24 mouse cellular contexts compared by ENCODE assay signal in the genomic region with DNA sequence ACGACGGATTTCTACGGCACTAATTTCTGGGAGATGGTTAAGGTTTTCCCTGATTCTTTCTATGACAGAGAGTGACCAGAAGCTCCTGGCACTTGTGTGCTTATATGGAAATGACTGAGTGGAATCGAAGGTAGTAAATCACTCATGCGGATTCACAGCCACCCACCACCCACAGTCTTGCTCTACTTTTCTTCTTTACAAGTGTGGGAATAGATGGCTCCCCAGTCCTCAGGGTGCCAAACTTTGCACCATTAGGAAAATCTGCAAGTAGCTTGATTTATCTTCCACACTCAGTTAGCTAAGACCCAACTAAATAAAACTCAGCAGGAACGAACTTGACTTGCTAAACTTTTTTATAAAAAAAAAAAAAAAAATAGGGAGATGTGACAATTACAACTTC.
"Had no signal": no experiment of that assay in that cellular context is flagged by ENCODE, and none has a peak within 500 bp of the region (broad histone marks: within the 10 kb centered on the region; RNA-seq: fewer than 3 reads in every experiment).

No protein-coding gene starts in this region.

- H3K27ac ChIP-seq: heart, embryonic 10.5 days; hindbrain, embryonic 13.5 days; hindbrain, embryonic 15.5 days; hindbrain, postnatal 0 days; kidney, embryonic 15.5 days; kidney, postnatal 0 days; limb, embryonic 13.5 days; limb, embryonic 15.5 days; liver, embryonic 12.5 days had no signal

- H3K36me3 ChIP-seq: heart, embryonic 10.5 days; heart, embryonic 12.5 days; hindbrain, embryonic 13.5 days; hindbrain, embryonic 15.5 days; kidney, embryonic 15.5 days; limb, embryonic 13.5 days; limb, embryonic 15.5 days; liver, embryonic 12.5 days had no signal

- H3K9ac ChIP-seq: heart, embryonic 12.5 days; hindbrain, embryonic 13.5 days; hindbrain, embryonic 15.5 days; kidney, embryonic 15.5 days; limb, embryonic 13.5 days; limb, embryonic 15.5 days; liver, embryonic 12.5 days had no signal

- H3K9me3 ChIP-seq: heart, embryonic 10.5 days; heart, embryonic 12.5 days; hindbrain, embryonic 13.5 days; hindbrain, embryonic 15.5 days; kidney, embryonic 15.5 days; limb, embryonic 13.5 days; limb, embryonic 15.5 days; liver, embryonic 12.5 days had no signal

- H3K4me1 ChIP-seq: heart, embryonic 10.5 days; heart, embryonic 12.5 days; hindbrain, embryonic 13.5 days; hindbrain, embryonic 15.5 days; kidney, embryonic 15.5 days; limb, embryonic 13.5 days; limb, embryonic 15.5 days; liver, embryonic 12.5 days had no signal

- H3K4me2 ChIP-seq: heart, embryonic 12.5 days; hindbrain, embryonic 13.5 days; hindbrain, embryonic 15.5 days; kidney, embryonic 15.5 days; limb, embryonic 13.5 days; limb, embryonic 15.5 days; liver, embryonic 12.5 days had no signal

- DNase-seq: gastrocnemius, postnatal 14 days; gastrocnemius, postnatal 36 days; heart, adult 18-20 months; heart, postnatal 10 days; heart, postnatal 36 days; kidney, adult 11 months; kidney, adult 2 months; kidney, adult 9 months; kidney, postnatal 14 days; kidney, postnatal 36 days; layer of hippocampus, adult 9-11 months; layer of hippocampus, postnatal 36 days; left cerebral cortex, postnatal 4 days had no signal

- H3K4me3 ChIP-seq: heart, embryonic 10.5 days; heart, embryonic 12.5 days; hindbrain, embryonic 13.5 days; hindbrain, embryonic 15.5 days; kidney, embryonic 15.5 days; limb, embryonic 13.5 days; limb, embryonic 15.5 days; liver, embryonic 12.5 days had no signal

- ATAC-seq: hindbrain, postnatal 0 days; intestine, embryonic 16.5 days; liver, embryonic 12.5 days had no signal

- H3K27me3 ChIP-seq: heart, embryonic 12.5 days; hindbrain, embryonic 13.5 days; hindbrain, embryonic 15.5 days; kidney, embryonic 15.5 days; limb, embryonic 13.5 days; limb, embryonic 15.5 days; liver, embryonic 12.5 days had no signal
